Mouse (Mus musculus): ENCODE results near the gene Hectd1. TPM values are rescaled to one million over a fixed set of nuclear protein-coding genes. Genes with fewer than 3 reads are reported as not detected.

The Hectd1 gene
- total RNA-seq, 2 experiments from 2014 or later = 80.0 to 81.2 TPM

DNA sequence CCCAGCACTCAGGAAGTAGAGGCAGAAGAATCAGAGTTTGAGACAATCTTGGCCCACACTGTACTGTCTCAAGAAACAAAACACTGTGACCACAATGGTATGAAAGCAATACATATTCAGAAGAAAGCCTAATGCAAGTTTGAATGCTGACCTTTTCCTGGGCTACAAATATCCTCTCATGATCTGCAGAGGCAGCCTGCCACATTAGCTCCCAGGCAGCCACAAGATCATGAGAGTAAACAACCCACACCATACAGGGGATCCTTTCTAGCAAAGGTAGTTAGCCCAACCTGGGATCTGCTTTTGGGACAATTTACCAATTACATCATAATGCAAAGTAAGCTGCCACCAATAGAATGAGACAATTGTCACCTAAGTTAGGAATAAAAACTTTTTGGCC is 18.8 kb downstream of the Hectd1 start:
- DNase-seq (ENCODE audit: low spot score in 2 of 2) = no peak

DNA sequence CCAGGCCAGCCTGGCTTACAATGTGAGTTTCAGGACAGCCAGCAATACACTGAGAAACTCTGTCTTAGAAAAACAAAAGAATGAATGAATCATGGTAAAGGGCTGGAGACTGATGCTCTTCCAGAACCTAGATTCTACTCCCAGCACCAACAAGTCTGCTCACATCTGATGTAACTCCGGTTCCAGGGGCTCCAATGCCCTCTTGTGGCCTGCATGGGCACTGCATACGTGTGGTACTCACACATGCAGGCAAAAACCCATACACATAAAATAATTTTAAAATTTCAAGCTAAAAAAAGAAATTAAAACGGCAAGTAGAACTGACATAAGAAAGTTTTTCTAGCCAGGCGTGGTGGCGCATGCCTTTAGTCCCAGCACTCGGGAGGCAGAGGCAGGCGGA is 44.5 kb downstream of the Hectd1 start:
- no peak for DNase-seq (ENCODE audit: low spot score in 2 of 2)

DNA sequence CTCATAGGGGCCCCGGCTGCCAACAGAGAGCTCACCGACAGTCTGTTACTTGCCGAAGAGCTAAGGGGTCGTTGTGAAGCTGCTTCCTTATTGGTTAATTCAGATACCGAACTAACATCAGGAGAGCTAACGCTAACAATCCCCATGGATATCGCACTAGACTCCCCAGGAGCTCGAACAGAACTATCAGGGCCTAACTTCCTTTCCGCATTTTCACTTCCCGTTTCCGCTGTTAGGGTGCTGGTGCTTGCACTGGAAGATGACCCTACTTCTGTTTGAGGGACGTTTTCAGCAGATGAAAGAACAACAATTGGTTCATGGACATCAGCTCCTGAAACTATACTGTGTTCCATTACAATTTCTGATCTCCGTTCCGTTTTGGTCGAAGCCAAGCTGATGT is 60.6 kb downstream of the Hectd1 start:
- DNase-seq (ENCODE audit: low spot score in 2 of 2) = no peak

DNA sequence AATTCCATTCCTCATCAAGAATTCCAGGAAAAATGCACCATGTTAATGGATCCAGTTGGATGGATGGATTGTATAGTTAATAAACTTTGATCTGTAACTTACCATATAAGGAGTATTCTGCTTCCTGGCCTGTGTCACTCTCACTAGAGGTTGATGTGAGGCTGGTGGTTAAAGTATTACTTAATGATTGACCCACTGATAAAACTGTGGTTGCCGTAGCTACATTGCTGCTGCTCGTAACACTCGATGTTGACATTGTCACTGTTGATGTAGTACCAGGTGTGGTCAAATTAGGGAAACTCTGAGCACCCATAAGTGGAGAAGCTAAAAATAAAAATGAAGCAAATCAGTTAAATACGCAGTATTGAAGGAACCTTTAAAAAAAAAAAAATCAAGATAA is 61.9 kb downstream of the Hectd1 start:
- no peak for DNase-seq (ENCODE audit: low spot score in 2 of 2)

DNA sequence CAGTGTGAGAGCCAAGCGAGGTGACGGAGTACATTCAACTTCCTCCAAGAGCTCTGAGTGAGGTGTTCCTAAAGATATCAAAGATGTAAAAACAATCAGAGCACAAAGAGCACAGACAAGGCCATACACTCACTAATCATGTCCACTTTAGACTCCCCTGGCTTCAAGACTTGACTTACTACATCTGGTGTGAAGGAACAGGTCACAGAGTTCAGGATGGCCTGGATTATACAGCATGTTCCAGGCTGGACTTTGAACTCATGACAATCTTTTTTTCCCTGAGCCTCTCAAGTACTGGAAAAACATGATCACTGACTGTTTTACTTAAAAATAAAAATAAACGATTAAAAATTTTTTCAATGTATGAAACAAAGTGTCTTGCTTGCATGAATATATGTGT is 70.0 kb downstream of the Hectd1 start:
- no peak for DNase-seq (ENCODE audit: low spot score in 2 of 2)

DNA sequence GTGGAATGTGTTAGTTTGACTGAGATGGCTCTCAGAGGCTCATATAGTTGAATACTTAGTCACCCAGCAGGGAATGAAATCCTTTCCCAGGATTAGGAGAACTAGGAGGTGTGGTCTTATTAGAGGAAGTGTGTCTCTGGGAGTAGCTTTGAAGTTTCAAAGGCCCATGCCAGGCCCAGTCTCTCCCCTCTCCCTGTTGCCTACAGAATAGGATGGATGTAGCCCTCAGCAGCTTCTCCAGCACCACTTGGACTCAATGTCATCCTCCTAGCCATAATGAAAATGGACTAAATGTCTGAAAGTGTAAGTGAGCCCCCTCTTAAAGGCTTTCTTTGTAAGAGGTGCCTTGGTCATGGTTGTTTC is 72.8 kb downstream of the Hectd1 start:
- no peak for DNase-seq (ENCODE audit: low spot score in 2 of 2)

DNA sequence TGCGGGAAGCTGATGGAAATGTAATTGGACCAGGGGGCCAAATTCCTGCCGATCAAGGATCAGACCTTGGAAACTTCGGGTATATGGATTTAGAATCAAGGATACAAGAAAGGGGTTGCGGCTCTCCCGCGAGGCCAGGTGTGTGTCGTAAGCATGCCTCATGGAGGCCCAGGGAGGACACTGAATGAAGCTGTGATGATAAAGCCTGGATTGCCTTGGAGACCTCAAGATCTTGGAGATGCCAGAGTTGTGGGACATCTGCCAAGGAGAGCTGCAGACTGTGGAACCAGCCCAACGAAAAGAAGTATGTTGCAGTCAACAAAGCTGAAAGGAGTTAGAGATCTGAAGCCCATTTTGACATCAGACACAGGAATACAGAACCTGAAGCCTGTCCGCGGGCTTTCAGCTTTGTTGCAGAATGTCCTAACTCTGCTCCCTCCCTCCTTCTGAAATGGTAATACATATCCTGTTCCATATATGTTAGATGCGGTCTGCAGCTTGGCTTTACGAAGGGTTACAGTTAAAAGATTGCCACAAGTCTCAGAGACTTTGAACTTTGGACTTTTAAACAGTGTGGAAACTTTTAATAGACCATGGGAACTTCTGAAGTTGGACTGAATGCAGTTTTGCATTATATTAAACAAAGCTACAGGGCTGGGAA is 73.3 kb downstream of the Hectd1 start:
- no peak for DNase-seq (ENCODE audit: low spot score in 2 of 2)

DNA sequence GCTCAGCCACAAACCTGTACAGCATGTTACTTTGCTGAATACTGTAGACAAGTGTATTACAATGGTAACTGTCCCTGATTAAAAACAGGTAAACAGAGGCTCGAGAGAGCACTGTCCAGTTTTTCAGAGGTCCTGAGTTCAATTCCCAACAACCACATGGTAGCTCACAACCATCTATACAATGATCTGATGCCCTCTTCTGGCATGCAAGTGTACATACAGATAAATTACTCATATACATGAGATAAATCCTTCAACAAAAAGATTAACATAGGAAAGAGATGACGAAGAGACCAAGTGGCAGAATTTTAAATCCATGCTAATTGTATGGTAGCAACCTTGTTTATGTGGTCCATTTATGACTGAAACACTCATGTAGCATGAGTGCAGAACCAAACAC is 82.0 kb downstream of the Hectd1 start:
- no peak for DNase-seq (ENCODE audit: low spot score in 2 of 2)

DNA sequence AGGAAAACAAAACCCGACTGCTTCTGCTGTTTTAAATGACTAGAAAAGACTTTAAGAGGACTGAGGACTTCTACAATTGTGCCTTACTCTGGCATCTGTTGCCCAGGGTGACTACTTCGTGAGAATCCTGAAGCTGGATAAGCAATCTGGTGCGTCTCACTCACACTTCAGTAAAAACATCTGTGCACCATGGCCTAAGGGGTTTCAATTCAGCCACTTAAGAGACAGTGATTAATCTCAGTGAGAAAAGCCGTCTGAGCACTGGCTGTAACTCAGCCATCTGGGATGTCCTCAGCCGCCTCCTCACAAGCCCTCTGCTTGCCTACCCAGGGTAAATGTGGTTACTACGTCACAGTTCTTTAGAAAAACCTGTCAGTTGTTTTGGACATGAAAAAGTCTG is 84.4 kb downstream of the Hectd1 start:
- DNase-seq (ENCODE audit: low spot score in 2 of 2) = peak in 1 of 2 experiments; percentile 28

DNA sequence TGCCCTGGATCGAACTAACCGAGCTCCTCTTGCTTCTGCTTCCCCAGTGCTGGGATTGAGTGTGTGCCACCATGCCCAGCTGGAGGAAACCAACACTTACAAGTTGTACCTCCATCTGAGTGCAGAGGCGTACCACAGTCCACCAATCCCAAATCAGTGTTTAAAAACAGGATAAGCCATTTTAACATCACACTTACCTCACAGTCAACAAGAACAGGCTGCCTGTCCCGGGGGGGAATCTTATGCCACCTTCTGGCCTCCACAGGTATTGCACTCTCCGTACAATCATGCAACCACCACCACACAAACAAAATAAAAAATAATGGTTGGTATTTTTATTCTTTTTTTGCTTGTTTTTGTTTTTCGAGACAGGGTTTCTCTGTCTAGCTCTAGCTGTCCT is 87.6 kb downstream of the Hectd1 start:
- peak in 1 of 2 experiments; percentile 36 for DNase-seq (ENCODE audit: low spot score in 2 of 2)

DNA sequence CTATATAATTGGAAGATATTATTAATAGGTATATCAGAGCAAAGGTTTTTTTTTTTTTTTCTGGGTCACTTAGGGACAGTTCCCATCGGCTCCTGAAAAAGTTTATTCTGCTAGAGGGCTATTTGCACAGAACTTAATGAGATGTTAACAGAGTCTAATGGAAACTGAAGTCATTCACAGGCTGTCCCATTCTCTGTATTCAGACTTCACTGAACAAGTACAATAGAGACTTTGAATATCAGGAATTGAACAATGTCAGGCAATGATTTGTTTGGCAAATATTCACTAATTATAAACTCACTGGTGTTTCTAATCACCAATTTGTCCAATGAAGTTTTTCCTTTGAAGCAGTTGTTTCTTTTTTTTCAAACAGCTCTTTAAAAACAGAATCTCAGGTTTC is 92.5 kb downstream of the Hectd1 start:
- DNase-seq (ENCODE audit: low spot score in 2 of 2) = no peak

DNA sequence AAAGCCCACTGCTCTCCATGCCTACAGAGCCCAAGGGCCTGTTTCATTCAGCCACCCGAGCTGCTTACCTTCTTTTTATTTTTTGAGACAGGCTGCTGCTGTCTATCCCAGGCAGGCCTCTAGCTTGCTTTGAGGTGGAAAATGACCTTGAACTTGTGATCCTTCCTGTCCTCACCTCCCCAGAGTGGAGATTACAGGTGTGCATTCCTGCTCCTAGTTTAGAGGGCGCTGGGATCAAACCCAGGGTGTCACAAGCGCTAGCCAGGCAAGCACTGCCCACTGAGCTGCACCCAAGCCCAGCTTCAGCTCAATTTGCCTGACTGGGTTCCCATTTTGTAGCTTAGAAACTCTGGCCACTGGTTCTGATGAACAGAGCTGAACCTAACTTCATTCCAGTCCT is 93.0 kb downstream of the Hectd1 start:
- DNase-seq (ENCODE audit: low spot score in 2 of 2) = no peak

DNA sequence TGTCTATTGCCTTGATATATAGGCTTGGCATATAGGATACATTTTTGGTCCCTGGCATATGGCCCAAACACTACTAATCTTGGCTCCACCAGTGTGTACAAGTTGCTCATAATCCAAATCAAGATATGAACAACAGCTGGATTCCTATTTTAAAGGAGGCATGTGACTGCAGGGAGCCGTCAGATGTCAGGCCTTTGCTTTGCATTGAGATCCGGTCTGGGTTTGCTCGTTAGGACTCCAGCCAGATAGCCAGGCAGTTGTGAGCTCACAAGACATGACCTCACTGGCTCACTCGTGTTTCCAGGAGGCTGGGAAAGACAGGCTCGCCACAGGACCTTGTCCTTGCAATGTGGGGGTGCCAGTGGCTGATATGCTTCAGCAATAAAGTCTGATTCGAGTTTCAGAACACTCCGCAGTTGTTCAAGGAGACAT is 93.5 kb downstream of the Hectd1 start:
- DNase-seq (ENCODE audit: low spot score in 2 of 2) = no peak

DNA sequence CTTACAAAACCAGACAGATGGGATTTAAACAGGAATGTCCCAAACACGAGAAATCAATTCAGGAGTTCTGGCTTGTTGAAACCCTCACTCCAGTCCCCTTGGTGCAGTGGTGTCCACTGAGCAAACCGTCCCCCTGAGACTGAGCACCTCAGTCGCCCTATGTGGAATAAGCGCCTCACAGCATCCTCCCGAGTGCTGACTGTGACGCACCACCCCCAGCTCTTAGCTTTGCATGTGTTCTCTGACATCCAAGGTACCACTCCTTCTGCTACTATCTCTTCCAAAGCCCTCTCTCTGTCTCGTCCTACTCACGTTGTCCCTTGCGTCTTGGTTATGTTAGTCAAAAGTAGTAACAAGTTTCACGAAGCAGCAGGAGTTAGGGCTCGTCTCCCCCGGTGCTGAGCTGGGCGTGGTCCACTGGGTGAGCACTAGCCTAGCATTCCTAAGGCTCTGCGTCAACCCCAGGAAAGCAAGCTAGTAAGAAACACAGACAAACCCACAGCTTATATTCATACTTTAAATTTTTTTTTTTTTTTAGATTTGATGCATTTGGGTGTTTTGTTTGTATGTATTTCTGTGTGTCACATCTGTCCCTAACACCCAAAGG is 94.6 kb downstream of the Hectd1 start:
- no peak for DNase-seq (ENCODE audit: low spot score in 2 of 2)

DNA sequence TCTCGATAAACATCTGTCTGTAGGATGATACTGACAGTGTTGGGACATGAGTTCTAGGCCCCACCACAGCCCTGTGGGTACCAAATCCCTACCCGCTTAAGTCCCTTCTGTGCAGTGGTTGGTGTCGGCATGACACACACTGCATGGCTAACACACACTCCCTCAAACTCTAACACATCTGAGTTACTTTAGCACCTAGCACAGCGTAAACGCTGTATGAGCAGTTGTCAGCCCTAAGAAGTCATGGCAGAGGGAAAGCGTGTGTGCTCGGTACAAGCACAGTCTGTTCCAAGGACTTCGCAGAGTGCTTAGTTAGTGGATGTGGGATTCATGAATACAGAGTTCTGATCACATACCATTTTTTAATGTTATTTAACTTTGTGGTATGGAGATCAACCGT is 99.5 kb downstream of the Hectd1 start:
- DNase-seq (ENCODE audit: low spot score in 2 of 2) = no peak

DNA sequence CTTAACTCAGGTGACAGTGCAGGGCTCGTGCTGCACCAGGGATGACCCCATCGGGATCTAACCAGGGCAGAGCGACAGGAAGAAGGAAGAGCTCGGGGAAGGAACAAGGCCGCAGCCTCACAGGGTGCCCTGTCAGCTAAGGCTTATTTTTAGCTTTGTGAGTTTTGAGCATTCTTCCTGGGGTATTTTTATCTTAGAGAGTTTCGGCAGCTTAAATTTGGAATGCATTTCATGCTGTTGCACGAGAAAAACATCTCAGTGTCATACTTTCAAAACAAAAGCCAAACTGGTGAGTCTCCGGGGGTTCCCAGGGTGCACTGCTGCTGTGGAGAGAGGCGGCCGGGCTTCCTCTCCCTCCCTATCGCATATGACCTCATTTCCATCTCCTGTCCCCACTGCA is 100.3 kb downstream of the Hectd1 start:
- no peak for DNase-seq (ENCODE audit: low spot score in 2 of 2)

DNA sequence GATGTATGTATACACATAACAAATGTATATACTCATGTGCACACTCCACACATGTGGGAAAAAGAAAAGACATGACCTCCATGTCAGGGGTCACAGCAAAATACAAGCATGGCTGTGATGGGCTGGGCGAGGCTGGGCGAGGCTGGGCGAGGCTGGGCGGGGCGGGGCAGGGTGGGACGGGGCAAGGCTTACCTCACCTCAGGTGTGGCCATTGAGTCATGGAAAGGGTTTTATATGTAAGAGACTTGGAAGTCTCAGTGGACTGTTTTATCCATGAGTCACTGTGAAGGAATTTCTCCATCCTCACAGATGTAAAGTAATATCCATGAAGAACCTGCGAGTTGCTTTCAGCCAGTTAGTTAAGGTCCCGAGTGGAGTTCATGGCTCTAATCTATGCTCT is 107.5 kb downstream of the Hectd1 start:
- no peak for DNase-seq (ENCODE audit: low spot score in 2 of 2)

DNA sequence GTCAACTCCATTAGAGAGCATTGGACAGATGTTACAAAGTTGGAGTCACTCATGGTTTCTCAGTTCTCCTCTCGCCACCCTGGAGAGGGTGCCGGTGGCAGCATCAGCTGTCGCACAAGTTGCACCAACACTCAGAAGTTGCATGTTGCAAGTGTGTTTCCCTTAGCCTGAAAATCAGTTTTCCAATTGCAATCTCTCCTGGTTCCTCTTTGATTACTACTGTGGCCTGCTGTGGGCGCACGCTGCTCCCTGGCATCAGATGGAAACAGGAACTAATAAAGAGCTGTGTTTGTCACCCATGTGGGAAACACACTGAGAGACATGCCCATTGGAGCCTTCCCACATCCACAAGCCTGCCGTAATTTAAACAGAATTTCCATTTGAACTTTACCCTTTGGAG is 110.7 kb downstream of the Hectd1 start:
- DNase-seq (ENCODE audit: low spot score in 2 of 2) = no peak

DNA sequence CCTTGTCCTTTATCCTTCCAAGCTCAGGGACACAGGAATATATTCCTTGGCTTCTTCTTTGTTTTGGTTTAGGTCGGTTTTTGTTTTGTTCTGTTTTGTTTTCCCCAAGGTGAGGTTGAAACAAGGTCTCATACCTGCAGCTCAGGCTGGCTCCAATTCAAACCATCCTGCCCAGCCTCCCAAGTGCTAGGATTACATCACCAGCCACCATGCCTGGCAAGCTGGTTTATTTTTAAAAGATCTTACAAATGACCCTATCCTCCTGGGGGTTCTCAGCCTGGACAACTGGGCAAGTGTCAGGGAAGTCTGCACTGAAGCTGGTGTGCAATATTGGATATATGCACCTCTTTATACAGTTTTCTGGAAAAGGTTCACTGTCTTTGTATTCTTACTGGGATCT is 116.7 kb downstream of the Hectd1 start:
- DNase-seq (ENCODE audit: low spot score in 2 of 2) = no peak

DNA sequence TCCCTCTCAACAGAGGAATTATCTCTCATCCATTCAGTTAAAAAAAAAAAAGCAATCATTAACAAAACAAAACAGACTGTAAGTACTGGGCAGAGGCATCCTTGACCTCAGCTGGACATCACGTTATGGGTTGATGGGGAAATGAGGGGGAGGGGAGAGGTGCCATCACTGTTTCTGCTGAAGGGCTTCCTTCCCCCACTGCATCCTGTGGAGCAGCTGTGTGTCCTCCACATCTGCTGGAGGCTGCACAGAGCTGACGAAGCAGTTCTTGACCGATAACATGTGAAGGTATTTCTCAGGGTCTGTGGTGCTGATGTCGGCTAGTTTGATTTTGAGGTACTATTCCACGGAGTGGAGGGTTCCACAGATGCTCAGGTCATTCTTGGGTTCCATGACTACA is 119.2 kb downstream of the Hectd1 start:
- DNase-seq (ENCODE audit: low spot score in 2 of 2) = no peak

DNA sequence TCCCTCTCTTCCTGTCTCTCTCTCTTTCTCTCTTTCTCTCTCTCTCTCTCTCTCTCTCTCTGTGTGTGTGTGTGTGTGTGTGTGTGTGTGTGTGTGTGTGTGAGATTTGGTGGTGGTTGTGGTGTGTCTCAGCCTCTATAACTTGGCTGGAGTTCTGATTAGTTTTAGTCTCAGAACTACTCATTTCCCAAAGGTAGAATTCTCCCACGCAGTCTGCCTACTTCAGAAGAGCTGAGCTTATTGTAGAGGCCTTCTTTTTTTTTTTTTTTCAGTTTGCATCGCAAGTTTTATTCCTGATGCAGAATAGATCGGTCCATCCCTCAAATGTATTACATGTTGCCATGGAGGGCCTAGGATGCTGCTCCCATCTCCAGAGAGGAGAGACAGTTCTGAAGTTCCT is 119.6 kb downstream of the Hectd1 start:
- DNase-seq (ENCODE audit: low spot score in 2 of 2) = no peak

DNA sequence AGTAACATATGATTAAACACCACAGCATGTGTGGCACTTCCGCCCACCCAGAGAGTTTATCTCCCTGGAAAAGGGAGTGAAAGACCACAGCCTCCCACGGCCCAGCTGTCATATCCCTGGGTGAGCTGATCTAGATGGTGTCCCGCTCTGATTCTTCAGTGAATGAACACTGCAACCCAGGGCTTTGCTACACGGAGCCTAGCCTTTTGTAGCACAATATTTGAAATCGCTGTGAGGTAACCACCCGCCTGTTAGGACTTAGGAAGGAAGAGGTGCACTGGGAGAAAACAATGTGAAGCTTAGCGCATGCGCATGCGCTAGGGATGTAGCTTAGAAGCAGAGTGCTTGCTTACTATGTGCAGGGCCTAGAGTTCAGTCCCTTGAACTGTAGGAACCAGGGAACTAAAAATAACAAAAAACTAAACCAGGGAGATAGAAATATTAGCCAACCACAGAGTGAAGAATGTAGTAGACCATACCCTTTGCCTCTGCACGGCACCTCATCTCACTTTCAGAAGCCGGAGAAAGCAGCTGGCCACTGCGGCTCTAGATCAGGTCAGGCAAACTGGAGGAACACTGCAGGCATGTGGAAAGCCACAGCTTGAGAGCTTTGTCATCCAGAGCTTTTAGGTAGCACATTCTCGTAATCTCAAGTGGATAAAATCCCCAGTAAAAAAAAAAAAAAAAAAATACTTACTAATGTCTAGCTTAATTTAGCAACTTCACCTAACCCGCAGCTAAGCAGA is 120.2 kb downstream of the Hectd1 start:
- peak; percentile 84 to 95 for DNase-seq (ENCODE audit: low spot score in 2 of 2)
